Mouse (Mus musculus) embryonic facial prominence, embryonic 13.5 days (tissue): ENCODE results near the gene Tm9sf2. TPM values are rescaled to one million over a fixed set of nuclear protein-coding genes. Genes with fewer than 3 reads are reported as not detected.

Source experiments
- ATAC-seq: fragments of 200-750 bp; cut with Nextera tagmentation; 2 replicates; pipeline ENCODE4 v1.8.0; 2017; ENCODE audit warnings: low read depth; ENCODE audit not compliant: insufficient number of reproducible peaks, insufficient read depth, low FRiP score, low TSS enrichment
- H3K27ac ChIP-seq: fragments of 300-500 bp; sonication (generic); 2 replicates; pipeline ENCODE4 v1.5.1; 2015; ENCODE audit warnings: moderate library complexity, mild to moderate bottlenecking, inconsistent platforms
- H3K27me3 ChIP-seq: fragments of 300-500 bp; sonication (generic); 2 replicates; pipeline ENCODE4 v1.6.1; 2015; ENCODE audit warnings: mild to moderate bottlenecking, inconsistent platforms
- H3K36me3 ChIP-seq: fragments of 300-500 bp; sonication (generic); 2 replicates; pipeline ENCODE4 v1.6.1; 2015; ENCODE audit warnings: mild to moderate bottlenecking, inconsistent platforms
- H3K4me1 ChIP-seq: fragments of 300-500 bp; sonication (generic); 2 replicates; pipeline ENCODE4 v1.6.1; 2015; ENCODE audit warnings: inconsistent platforms
- H3K4me2 ChIP-seq: fragments of 300-500 bp; sonication (generic); 2 replicates; pipeline ENCODE4 v1.6.1; 2015; ENCODE audit warnings: moderate library complexity, mild to moderate bottlenecking, inconsistent platforms
- H3K4me3 ChIP-seq: fragments of 300-500 bp; sonication (generic); 2 replicates; pipeline ENCODE4 v1.5.1; 2015; ENCODE audit warnings: mild to moderate bottlenecking, inconsistent platforms
- H3K9ac ChIP-seq: fragments of 300-500 bp; sonication (generic); 2 replicates; pipeline ENCODE4 v1.6.1; 2015; ENCODE audit warnings: mild to moderate bottlenecking, inconsistent platforms
- H3K9me3 ChIP-seq: fragments of 300-500 bp; sonication (generic); 2 replicates; pipeline ENCODE4 v1.6.1; 2016; ENCODE audit warnings: inconsistent platforms
- WGBS: fragments of 180-500 bp; shearing (Covaris S2); methylation state at CpG from one replicate; pipeline ENCODE4 v1.1.7; 2015; ENCODE audit warnings: mixed read lengths; 5-methylcytosine and 5-hydroxymethylcytosine counted together
- polyA plus RNA-seq: library from polyadenylated mRNA; unstranded; fragments of >200 nt; fragmentation: Nextera tagmentation; extraction: Ambion mirVana; gene quantifications from 2 replicates; pipeline ENCODE4 v1.2.1, GENCODE M21; 2015

The Tm9sf2 gene
- polyA plus RNA-seq, 1 experiment from 2014 or later: 148 TPM

GRCm38 (mm10) chr14:122073422-122073821, 33.4 kb upstream of the Tm9sf2 start:
- no peaks in the 10 kb centered on the region for H3K4me1 ChIP-seq
- H3K4me2 ChIP-seq: no peak overlapping the region
- WGBS: 89% methylated on average over 5 of the region's 5 CpGs
- no peak overlapping the region for H3K4me3 ChIP-seq
- no peak for ATAC-seq
- no peaks in the 10 kb centered on the region for H3K9me3 ChIP-seq
- no peak overlapping the region for H3K9ac ChIP-seq
- no peak overlapping the region for H3K27ac ChIP-seq
- no peaks in the 10 kb centered on the region for H3K36me3 ChIP-seq
- no peaks in the 10 kb centered on the region for H3K27me3 ChIP-seq

GRCm38 (mm10) chr14:122074360-122074759, 32.5 kb upstream of the Tm9sf2 start:
- H3K4me1 ChIP-seq: no peaks in the 10 kb centered on the region
- no peaks in the 10 kb centered on the region for H3K27me3 ChIP-seq
- H3K27ac ChIP-seq: no peak overlapping the region
- no peaks in the 10 kb centered on the region for H3K9me3 ChIP-seq
- WGBS: 79% methylated on average over 10 of the region's 10 CpGs
- no peak for ATAC-seq
- H3K9ac ChIP-seq: no peak overlapping the region
- no peak overlapping the region for H3K4me2 ChIP-seq
- no peaks in the 10 kb centered on the region for H3K36me3 ChIP-seq
- no peak overlapping the region for H3K4me3 ChIP-seq

GRCm38 (mm10) chr14:122075485-122076200, 31.2 kb upstream of the Tm9sf2 start:
- H3K9ac ChIP-seq: no peak overlapping the region
- no peak for ATAC-seq
- WGBS: 81% methylated on average over 21 of the region's 21 CpGs
- H3K36me3 ChIP-seq: no peaks in the 10 kb centered on the region
- H3K9me3 ChIP-seq: no peaks in the 10 kb centered on the region
- no peaks in the 10 kb centered on the region for H3K27me3 ChIP-seq
- H3K27ac ChIP-seq: no peak overlapping the region
- no peak overlapping the region for H3K4me3 ChIP-seq
- H3K4me1 ChIP-seq: no peaks in the 10 kb centered on the region
- H3K4me2 ChIP-seq: no peak overlapping the region

GRCm38 (mm10) chr14:122077017-122077416, 29.8 kb upstream of the Tm9sf2 start:
- 71% methylated on average over 3 of the region's 3 CpGs for WGBS
- Histone ChIP-seq H3K36me3 (no peaks in the 10 kb centered on the region), H3K4me3 (no peak overlapping the region), H3K27ac (no peak overlapping the region), H3K9ac (no peak overlapping the region), H3K4me2 (no peak overlapping the region), H3K9me3 (no peaks in the 10 kb centered on the region), H3K27me3 (no peaks in the 10 kb centered on the region), H3K4me1 (no peaks in the 10 kb centered on the region)
- ATAC-seq: no peak

GRCm38 (mm10) chr14:122079428-122079827, 27.4 kb upstream of the Tm9sf2 start:
- Histone ChIP-seq H3K27me3 (no peaks in the 10 kb centered on the region), H3K27ac (no peak overlapping the region), H3K9me3 (no peaks in the 10 kb centered on the region), H3K4me2 (no peak overlapping the region), H3K4me3 (no peak overlapping the region), H3K9ac (no peak overlapping the region), H3K36me3 (no peaks in the 10 kb centered on the region), H3K4me1 (no peaks in the 10 kb centered on the region)
- ATAC-seq: no peak
- WGBS: 41% methylated on average over 6 of the region's 6 CpGs

- Histone ChIP-seq H3K4me3 (no peak overlapping the region), H3K9me3 (no peaks in the 10 kb centered on the region), H3K27me3 (no peaks in the 10 kb centered on the region), H3K4me1 (no peaks in the 10 kb centered on the region), H3K36me3 (no peaks in the 10 kb centered on the region), H3K9ac (no peak overlapping the region), H3K4me2 (no peak overlapping the region), H3K27ac (no peak overlapping the region)
- no peak for ATAC-seq
- 80% methylated on average over 5 of the region's 5 CpGs for WGBS
Observed at GRCm38 (mm10) chr14:122079921-122080320, 26.9 kb upstream of the Tm9sf2 start.

- ATAC-seq: no peak
- H3K27ac ChIP-seq: no peak overlapping the region
- H3K9ac ChIP-seq: no peak overlapping the region
- no peaks in the 10 kb centered on the region for H3K36me3 ChIP-seq
- no peaks in the 10 kb centered on the region for H3K27me3 ChIP-seq
- H3K9me3 ChIP-seq: no peaks in the 10 kb centered on the region; the same call in 1 of the 2 replicates
- H3K4me2 ChIP-seq: no peak overlapping the region
- WGBS: 61% methylated on average over 3 of the region's 3 CpGs
- H3K4me1 ChIP-seq: no peaks in the 10 kb centered on the region
- H3K4me3 ChIP-seq: no peak overlapping the region
Observed at GRCm38 (mm10) chr14:122081308-122081707, 25.5 kb upstream of the Tm9sf2 start.

- no peaks in the 10 kb centered on the region for H3K27me3 ChIP-seq
- H3K9ac ChIP-seq: no peak overlapping the region
- 82% methylated on average over 7 of the region's 7 CpGs for WGBS
- no peak overlapping the region for H3K27ac ChIP-seq
- ATAC-seq: no peak
- no peaks in the 10 kb centered on the region for H3K36me3 ChIP-seq
- no peaks in the 10 kb centered on the region for H3K4me1 ChIP-seq
- no peaks in the 10 kb centered on the region; the same call in 1 of the 2 replicates for H3K9me3 ChIP-seq
- no peak overlapping the region for H3K4me2 ChIP-seq
- no peak overlapping the region for H3K4me3 ChIP-seq
Observed at GRCm38 (mm10) chr14:122083499-122083898, 23.3 kb upstream of the Tm9sf2 start.

GRCm38 (mm10) chr14:122087956-122088355, 18.9 kb upstream of the Tm9sf2 start:
- Histone ChIP-seq H3K9ac (no peak overlapping the region), H3K9me3 (no peaks in the 10 kb centered on the region; the same call in 1 of the 2 replicates), H3K27ac (no peak overlapping the region), H3K27me3 (no peaks in the 10 kb centered on the region), H3K4me3 (no peak overlapping the region), H3K4me2 (no peak overlapping the region), H3K4me1 (no peaks in the 10 kb centered on the region), H3K36me3 (no peaks in the 10 kb centered on the region)
- WGBS: 82% methylated on average over 5 of the region's 5 CpGs
- ATAC-seq: no peak

GRCm38 (mm10) chr14:122092363-122092762, 14.5 kb upstream of the Tm9sf2 start:
- no peak overlapping the region for H3K9ac ChIP-seq
- no peak overlapping the region for H3K4me3 ChIP-seq
- H3K27me3 ChIP-seq: no peaks in the 10 kb centered on the region
- no peak overlapping the region for H3K4me2 ChIP-seq
- no peaks in the 10 kb centered on the region for H3K4me1 ChIP-seq
- no peaks in the 10 kb centered on the region for H3K36me3 ChIP-seq
- H3K9me3 ChIP-seq: no peaks in the 10 kb centered on the region
- H3K27ac ChIP-seq: no peak overlapping the region
- 75% methylated on average over 4 of the region's 4 CpGs for WGBS
- no peak for ATAC-seq

GRCm38 (mm10) chr14:122096331-122096730, 10.5 kb upstream of the Tm9sf2 start:
- H3K9me3 ChIP-seq: no peaks in the 10 kb centered on the region
- no peaks in the 10 kb centered on the region for H3K27me3 ChIP-seq
- H3K4me3 ChIP-seq: no peak overlapping the region
- no peak for ATAC-seq
- H3K36me3 ChIP-seq: no peaks in the 10 kb centered on the region
- WGBS: 97% methylated on average over 11 of the region's 11 CpGs
- H3K9ac ChIP-seq: no peak overlapping the region
- H3K27ac ChIP-seq: no peak overlapping the region
- H3K4me1 ChIP-seq: no peaks in the 10 kb centered on the region
- H3K4me2 ChIP-seq: no peak overlapping the region

- no peak overlapping the region for H3K4me2 ChIP-seq
- H3K4me3 ChIP-seq: no peak overlapping the region
- 75% methylated on average over 4 of the region's 4 CpGs for WGBS
- ATAC-seq: no peak
- no peaks in the 10 kb centered on the region for H3K36me3 ChIP-seq
- H3K27ac ChIP-seq: no peak overlapping the region
- no peak overlapping the region for H3K9ac ChIP-seq
- H3K27me3 ChIP-seq: no peaks in the 10 kb centered on the region
- no peaks in the 10 kb centered on the region for H3K9me3 ChIP-seq
- no peaks in the 10 kb centered on the region for H3K4me1 ChIP-seq
Observed at GRCm38 (mm10) chr14:122099584-122099983, 7.3 kb upstream of the Tm9sf2 start.
